Mouse (Mus musculus) frontal cortex, postnatal 10 days (tissue): ENCODE results near the gene Hnf1b.

ENCODE experiments used
- DNase-seq, 2 experiments: peaks; one replicate each; pipeline ENCODE4 v3.0.0; 2022; ENCODE audit warnings: low spot score in 2 of 2, mixed read lengths in 1 of 2

Hnf1b gene

GRCm38 (mm10) chr11:83849529-83850335, at the start of gene Hnf1b:
Hnf1b (plus strand) TSS chr11:83850063.
- no peak for DNase-seq

GRCm38 (mm10) chr11:83802166-83802565, 47.7 kb upstream of the Hnf1b start:
- no peak for DNase-seq

GRCm38 (mm10) chr11:83802581-83802980, 47.3 kb upstream of the Hnf1b start:
- DNase-seq, result no peak

GRCm38 (mm10) chr11:83810441-83810840, 39.4 kb upstream of the Hnf1b start:
- DNase-seq, result no peak

GRCm38 (mm10) chr11:83815191-83815590, 34.7 kb upstream of the Hnf1b start:
- no peak for DNase-seq

- peak in 1 of 2 experiments; percentile 34 for DNase-seq
These were observed 34.2 kb upstream of the Hnf1b start for GRCm38 (mm10) chr11:83815628-83816027.

GRCm38 (mm10) chr11:83817048-83817447, 32.8 kb upstream of the Hnf1b start:
- no peak for DNase-seq

GRCm38 (mm10) chr11:83817994-83818393, 31.9 kb upstream of the Hnf1b start:
- DNase-seq, result no peak

- no peak for DNase-seq
These were observed 31.2 kb upstream of the Hnf1b start for GRCm38 (mm10) chr11:83818591-83819127.

GRCm38 (mm10) chr11:83819806-83820483, 29.9 kb upstream of the Hnf1b start:
- DNase-seq, result no peak

- no peak for DNase-seq
These were observed 23.7 kb upstream of the Hnf1b start for GRCm38 (mm10) chr11:83826142-83826541.

GRCm38 (mm10) chr11:83828553-83829142, 21.2 kb upstream of the Hnf1b start:
- DNase-seq, result no peak

GRCm38 (mm10) chr11:83832389-83832788, 17.5 kb upstream of the Hnf1b start:
- DNase-seq, result no peak

- no peak for DNase-seq
These were observed 16.3 kb upstream of the Hnf1b start for GRCm38 (mm10) chr11:83833517-83833916.

GRCm38 (mm10) chr11:83833959-83834496, 15.8 kb upstream of the Hnf1b start:
- DNase-seq, result no peak

GRCm38 (mm10) chr11:83839451-83839850, 10.4 kb upstream of the Hnf1b start:
- no peak for DNase-seq

GRCm38 (mm10) chr11:83843534-83843933, 6.3 kb upstream of the Hnf1b start:
- DNase-seq, result no peak

GRCm38 (mm10) chr11:83850586-83851272, 866 bp downstream of the Hnf1b start:
- no peak for DNase-seq

- DNase-seq, result no peak
These were observed 1.6 kb downstream of the Hnf1b start for GRCm38 (mm10) chr11:83851273-83852015.

GRCm38 (mm10) chr11:83852016-83852355, 2.1 kb downstream of the Hnf1b start:
- no peak for DNase-seq
